Comparison of ENCODE assay signal across 9 mouse cellular contexts in genomic region chrX:99442778-99443527, GRCm38 (mm10). TPM values are rescaled to one million over a fixed set of nuclear protein-coding genes. Genes with fewer than 3 reads are reported as not detected.
DNase-seq lines count a peak whose midpoint lies in the region; ATAC-seq lines count a peak whose summit lies in the region.
"Had no signal": no experiment of that assay in that cellular context is flagged by ENCODE, and none has a peak within 500 bp of the region (broad histone marks: within the 10 kb centered on the region; RNA-seq: fewer than 3 reads in every experiment).

No protein-coding gene starts in this region.

- ATAC-seq in kidney, embryonic 14.5 days (ENCODE audit: low FRiP score, low TSS enrichment): peak; percentile 74
- ATAC-seq in forebrain, embryonic 13.5 days: peak; percentile 67
- ATAC-seq in limb, embryonic 11.5 days (ENCODE audit: insufficient number of reproducible peaks, low FRiP score, low TSS enrichment, low read depth): peak; percentile 23; the same call in 1 of the 2 replicates
- ATAC-seq in neural tube, embryonic 14.5 days (ENCODE audit: low read depth): peak; percentile 23; the same call in 1 of the 2 replicates
- ATAC-seq in megakaryocyte, adult 5-6 weeks (ENCODE audit: poor library complexity, severe bottlenecking): no peak

- no peak overlapping the region for H3K4me3 ChIP-seq in kidney, embryonic 14.5 days (ENCODE audit: low read length)
- no peak overlapping the region for H3K4me3 ChIP-seq in forebrain, embryonic 13.5 days
- no peak overlapping the region for H3K4me3 ChIP-seq in limb, embryonic 11.5 days (ENCODE audit: low read depth, low read length)
- H3K4me3 ChIP-seq in neural tube, embryonic 14.5 days (ENCODE audit: low read depth, low read length): no peak overlapping the region
- H3K4me3 ChIP-seq: myocyte had no signal

- H3K36me3 ChIP-seq in kidney, embryonic 14.5 days (ENCODE audit: control insufficient read depth, insufficient read depth, low read length): no peaks in the 10 kb centered on the region
- no peaks in the 10 kb centered on the region for H3K36me3 ChIP-seq in forebrain, embryonic 13.5 days (ENCODE audit: poor library complexity, severe bottlenecking)
- H3K36me3 ChIP-seq in limb, embryonic 11.5 days (ENCODE audit: control insufficient read depth, insufficient read depth, low read length): no peaks in the 10 kb centered on the region
- no peaks in the 10 kb centered on the region for H3K36me3 ChIP-seq in neural tube, embryonic 14.5 days (ENCODE audit: control insufficient read depth, insufficient read depth, low read length)

- no peak for DNase-seq in kidney, adult 9 months
- peak; percentile 46 for DNase-seq in limb, embryonic 11.5 days (ENCODE audit: low spot score)
- DNase-seq in left cerebral cortex, adult 8-10 months (ENCODE audit: low spot score in 2 of 2): no peak
- no peak for DNase-seq in cerebellum, adult 18-20 months

- peaks cover 4% of the 10 kb centered on the region; the same call in 1 of the 2 replicates for H3K4me1 ChIP-seq in kidney, embryonic 14.5 days (ENCODE audit: control insufficient read depth, insufficient read depth, low read length)
- peaks cover 32% of the 10 kb centered on the region for H3K4me1 ChIP-seq in forebrain, embryonic 13.5 days
- H3K4me1 ChIP-seq in limb, embryonic 11.5 days (ENCODE audit: control insufficient read depth, insufficient read depth, low read length): no peaks in the 10 kb centered on the region
- H3K4me1 ChIP-seq in neural tube, embryonic 14.5 days (ENCODE audit: control insufficient read depth, insufficient read depth, low read length): no peaks in the 10 kb centered on the region

- H3K9me3 ChIP-seq in kidney, embryonic 14.5 days (ENCODE audit: control insufficient read depth, low read length): no peaks in the 10 kb centered on the region
- H3K9me3 ChIP-seq in forebrain, embryonic 13.5 days (replicated peaks): no peaks in the 10 kb centered on the region
- H3K9me3 ChIP-seq in limb, embryonic 11.5 days (ENCODE audit: control insufficient read depth, low read length): no peaks in the 10 kb centered on the region
- H3K9me3 ChIP-seq in neural tube, embryonic 14.5 days (ENCODE audit: control insufficient read depth, low read length): no peaks in the 10 kb centered on the region

- H3K9ac ChIP-seq in kidney, embryonic 14.5 days (ENCODE audit: low read depth, low read length): peak overlapping the region; percentile 18; the same call in 1 of the 2 replicates
- no peak overlapping the region for H3K9ac ChIP-seq in forebrain, embryonic 13.5 days
- no peak overlapping the region; the same call in 1 of the 2 replicates for H3K9ac ChIP-seq in limb, embryonic 11.5 days (ENCODE audit: low read length)
- H3K9ac ChIP-seq in neural tube, embryonic 14.5 days (replicated peaks; ENCODE audit: low read depth, low read length): no peak overlapping the region

- peak overlapping the region; percentile 12 for H3K4me2 ChIP-seq in kidney, embryonic 14.5 days (replicated peaks; ENCODE audit: low read depth, low read length)
- peak overlapping the region; percentile 33 for H3K4me2 ChIP-seq in forebrain, embryonic 13.5 days
- no peak overlapping the region for H3K4me2 ChIP-seq in limb, embryonic 11.5 days (ENCODE audit: low read depth, severe bottlenecking)
- no peak overlapping the region for H3K4me2 ChIP-seq in neural tube, embryonic 14.5 days (ENCODE audit: low read depth, low read length)

- no peaks in the 10 kb centered on the region for H3K27me3 ChIP-seq in kidney, embryonic 14.5 days (ENCODE audit: control insufficient read depth, insufficient read depth, low read length)
- peaks cover 7% of the 10 kb centered on the region; the same call in 1 of the 2 replicates for H3K27me3 ChIP-seq in forebrain, embryonic 13.5 days
- peaks cover 12% of the 10 kb centered on the region for H3K27me3 ChIP-seq in limb, embryonic 11.5 days (ENCODE audit: control insufficient read depth, insufficient read depth, low read length)
- 0 out of 2 replicates have a peak, but pooled peaks cover 4% of the 10 kb centered on the region for H3K27me3 ChIP-seq in neural tube, embryonic 14.5 days (ENCODE audit: control insufficient read depth, insufficient read depth, low read length)

- 31% methylated on average over 29 of the region's 38 CpGs for WGBS in kidney, embryonic 14.5 days
- WGBS in forebrain, embryonic 13.5 days: 29% methylated on average over 21 of the region's 38 CpGs
- 23% methylated on average over 29 of the region's 38 CpGs for WGBS in limb, embryonic 11.5 days
- 34% methylated on average over 25 of the region's 38 CpGs for WGBS in neural tube, embryonic 14.5 days

- peak overlapping the region; percentile 83; the same call in 1 of the 2 replicates for H3K27ac ChIP-seq in kidney, embryonic 14.5 days (ENCODE audit: low read depth, low read length)
- H3K27ac ChIP-seq in forebrain, embryonic 13.5 days: peak overlapping the region; percentile 54
- H3K27ac ChIP-seq in limb, embryonic 11.5 days (replicated peaks; ENCODE audit: low read depth, low read length): peak overlapping the region; percentile 69
- no peak overlapping the region for H3K27ac ChIP-seq in neural tube, embryonic 14.5 days (ENCODE audit: low read depth, low read length)

RNA-seq across cellular contexts. Expression of gene Pja1, which starts 28.1 kb away (rescaled TPM):
- polyA plus RNA-seq in kidney, embryonic 14.5 days (2014; fragmentation: Nextera tagmentation; extraction: Ambion mirVana): 137 and 176 TPM in 2 replicates
- 316 and 321 TPM in 2 replicates for polyA plus RNA-seq in forebrain, embryonic 13.5 days (2015; fragmentation: Nextera tagmentation; extraction: Ambion mirVana)
- 165 and 177 TPM in 2 replicates for polyA plus RNA-seq in limb, embryonic 11.5 days (2014; fragmentation: Nextera tagmentation; extraction: Ambion mirVana)
- 335 and 351 TPM in 2 replicates for polyA plus RNA-seq in neural tube, embryonic 14.5 days (2014; fragmentation: Nextera tagmentation; extraction: Ambion mirVana)
- 100 to 1,000 TPM; 187 to 208 (median 193) TPM for total RNA-seq in left cerebral cortex, adult 8-10 months (2022)
- 5.8 and 7.7 TPM in 2 replicates for total RNA-seq in megakaryocyte, adult 5-6 weeks (2015)
- total RNA-seq in megakaryocyte, adult 5-6 weeks (2017): 13.6 and 20.4 TPM in 2 replicates

Comparison
In these comparisons a context has a peak if more than half of its experiments do, and no peak if none do; other contexts are left out.
1. H3K4me2 ChIP-seq: peak in kidney, embryonic 14.5 days (single experiment) and forebrain, embryonic 13.5 days (single experiment); none in limb, embryonic 11.5 days (single experiment) and neural tube, embryonic 14.5 days (single experiment).